Mouse (Mus musculus): ENCODE data around the gene Gal3st4. TPM values are rescaled to one million over a fixed set of nuclear protein-coding genes. Genes with fewer than 3 reads are reported as not detected.

Gene Gal3st4
- polyA plus RNA-seq, 1 experiment from 2014 or later, result 1.5 TPM

DNA sequence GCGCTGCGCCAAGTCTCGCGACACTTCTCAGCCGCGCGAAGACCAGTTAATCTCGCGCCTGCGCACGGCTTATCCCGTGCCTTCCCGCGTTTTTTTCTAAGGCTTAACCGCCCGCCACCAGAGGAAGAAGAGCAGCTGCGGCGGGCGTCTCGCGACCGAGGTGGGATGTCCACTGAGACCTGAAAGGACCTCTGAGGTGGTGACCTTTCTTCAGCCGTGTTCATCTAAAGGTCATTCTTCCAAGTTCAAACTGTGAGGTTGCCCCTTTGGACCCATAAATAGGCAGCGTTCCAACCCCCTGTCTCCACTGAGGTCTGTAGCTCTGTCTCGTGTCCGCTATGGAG lies 7.8 kb upstream of the Gal3st4 start:
- Histone ChIP-seq H3K36me3 (ENCODE audit: control insufficient read depth, insufficient read depth, low read length) (0 out of 2 replicates have a peak, but pooled peaks cover 2% of the 10 kb centered on the region), H3K27me3 (ENCODE audit: control insufficient read depth, insufficient read depth, low read depth, low read length) (0 out of 2 replicates have a peak, but pooled peaks cover 2% of the 10 kb centered on the region), H3K9ac (ENCODE audit: low read length) (0 out of 2 replicates have a peak overlapping the region, but pooled peaks have one; percentile 28), H3K27ac (ENCODE audit: low read length) (no peak overlapping the region), H3K4me3 (ENCODE audit: low read length) (peak overlapping the region; percentile 75), H3K4me2 (ENCODE audit: low read depth, low read length) (peak overlapping the region; percentile 89), H3K4me1 (replicated peaks; ENCODE audit: control insufficient read depth, insufficient read depth, low read length) (peaks cover 15% of the 10 kb centered on the region), H3K9me3 (ENCODE audit: control insufficient read depth, low read length) (peaks cover 8% of the 10 kb centered on the region)
- WGBS, result 20% methylated on average over 26 of the region's 26 CpGs
- ATAC-seq (ENCODE audit: low read depth), result no peak

DNA sequence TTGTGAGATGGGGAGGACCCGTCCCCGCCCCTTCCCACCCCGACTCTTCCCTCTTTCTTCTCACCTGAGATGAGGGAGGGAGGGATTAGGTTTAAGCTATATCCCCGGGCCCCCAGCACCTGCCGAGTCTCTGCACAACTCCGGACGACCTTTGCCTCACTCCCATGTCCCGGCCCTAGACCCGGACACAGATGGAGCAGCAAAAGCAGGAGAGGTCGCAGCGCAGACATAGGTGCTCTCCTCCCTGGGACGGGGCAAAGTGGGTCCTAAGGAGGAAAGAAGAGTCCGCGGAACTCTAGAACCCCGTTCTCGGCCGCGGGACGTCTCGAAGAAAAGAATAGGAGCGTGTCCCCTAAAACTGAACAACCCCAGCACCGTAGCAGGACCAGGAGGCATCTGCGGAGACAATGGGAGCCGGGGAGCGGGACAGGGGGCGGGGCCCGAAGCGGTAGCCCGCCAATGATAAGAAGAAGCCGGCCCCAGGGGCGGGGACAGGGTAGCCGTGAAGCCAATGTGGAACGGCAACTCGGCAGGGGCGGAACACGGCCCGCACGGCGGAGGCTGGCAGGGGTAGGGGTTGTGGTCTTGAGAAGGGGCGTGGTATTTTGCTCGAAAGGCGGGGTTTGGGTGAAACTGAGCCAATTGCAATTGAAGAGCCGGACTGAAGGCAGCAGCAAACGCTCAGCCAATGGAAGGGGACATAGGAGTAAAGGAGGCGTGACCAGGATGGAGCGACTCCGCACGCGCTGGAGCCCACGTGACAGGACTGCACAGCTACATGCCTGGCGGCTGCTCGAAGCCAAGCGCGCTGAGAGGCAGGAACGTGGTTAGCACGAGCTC lies 7.2 kb upstream of the Gal3st4 start, which contains the start of the genes Gm43720, Gpc2 and Stag3:
TSS of gene Gm43720 (minus strand) at position 374 of the 840 bp plus-strand sequence.
TSS of gene Gpc2 (minus strand) at position 421 of the 840 bp plus-strand sequence.
TSS of gene Stag3 (plus strand) at position 656 of the 840 bp plus-strand sequence.
- H3K9me3 ChIP-seq (ENCODE audit: control insufficient read depth, low read length), result peaks cover 8% of the 10 kb centered on the region
- H3K27me3 ChIP-seq (ENCODE audit: control insufficient read depth, insufficient read depth, low read depth, low read length), result 0 out of 2 replicates have a peak, but pooled peaks cover 2% of the 10 kb centered on the region
- H3K27ac ChIP-seq (ENCODE audit: low read length), result 0 out of 2 replicates have a peak within 1 kb of the TSS, but pooled peaks have one; percentile 13
- peak within 1 kb of the TSS; percentile 89 for H3K4me2 ChIP-seq (ENCODE audit: low read depth, low read length)
- peak within 1 kb of the TSS; percentile 75 for H3K4me3 ChIP-seq (ENCODE audit: low read length)
- peaks cover 19% of the 10 kb centered on the region for H3K4me1 ChIP-seq (replicated peaks; ENCODE audit: control insufficient read depth, insufficient read depth, low read length)
- under 1% methylated on average over 56 of the region's 56 CpGs for WGBS
- ATAC-seq (ENCODE audit: low read depth), result peak; percentile 99
- H3K9ac ChIP-seq (ENCODE audit: low read length), result peak within 1 kb of the TSS; percentile 75
- H3K36me3 ChIP-seq (ENCODE audit: control insufficient read depth, insufficient read depth, low read length), result 0 out of 2 replicates have a peak, but pooled peaks cover 2% of the 10 kb centered on the region

DNA sequence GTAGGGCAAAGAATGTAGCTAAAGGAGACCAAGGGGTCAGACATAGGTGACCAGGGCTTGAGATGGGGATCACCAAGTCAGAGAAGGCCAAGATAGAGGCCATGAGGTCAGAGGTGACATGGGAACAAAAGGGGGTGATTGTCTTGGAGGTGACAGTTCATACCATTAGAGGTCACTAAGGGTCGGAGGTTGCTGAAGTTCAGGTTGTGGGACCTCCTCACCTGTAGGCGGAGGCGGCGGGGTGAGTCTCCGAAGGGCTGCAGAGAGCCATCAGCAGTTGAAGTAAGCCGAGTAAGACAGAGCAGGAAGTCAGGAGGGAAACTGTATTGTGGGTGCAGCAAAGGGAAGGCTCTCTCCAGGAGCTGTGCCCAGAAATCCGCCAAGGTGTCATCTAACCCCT lies 5.4 kb upstream of the Gal3st4 start:
- WGBS, result 88% methylated on average over 7 of the region's 7 CpGs
- ATAC-seq (ENCODE audit: low read depth), result no peak
- 0 out of 2 replicates have a peak, but pooled peaks cover 2% of the 10 kb centered on the region for H3K27me3 ChIP-seq (ENCODE audit: control insufficient read depth, insufficient read depth, low read depth, low read length)
- 0 out of 2 replicates have a peak, but pooled peaks cover 2% of the 10 kb centered on the region for H3K36me3 ChIP-seq (ENCODE audit: control insufficient read depth, insufficient read depth, low read length)
- peaks cover 19% of the 10 kb centered on the region for H3K4me1 ChIP-seq (replicated peaks; ENCODE audit: control insufficient read depth, insufficient read depth, low read length)
- H3K4me2 ChIP-seq (ENCODE audit: low read depth, low read length), result no peak overlapping the region
- H3K9ac ChIP-seq (ENCODE audit: low read length), result no peak overlapping the region
- H3K27ac ChIP-seq (ENCODE audit: low read length), result no peak overlapping the region
- H3K9me3 ChIP-seq (ENCODE audit: control insufficient read depth, low read length), result peaks cover 8% of the 10 kb centered on the region
- no peak overlapping the region for H3K4me3 ChIP-seq (ENCODE audit: low read length)

DNA sequence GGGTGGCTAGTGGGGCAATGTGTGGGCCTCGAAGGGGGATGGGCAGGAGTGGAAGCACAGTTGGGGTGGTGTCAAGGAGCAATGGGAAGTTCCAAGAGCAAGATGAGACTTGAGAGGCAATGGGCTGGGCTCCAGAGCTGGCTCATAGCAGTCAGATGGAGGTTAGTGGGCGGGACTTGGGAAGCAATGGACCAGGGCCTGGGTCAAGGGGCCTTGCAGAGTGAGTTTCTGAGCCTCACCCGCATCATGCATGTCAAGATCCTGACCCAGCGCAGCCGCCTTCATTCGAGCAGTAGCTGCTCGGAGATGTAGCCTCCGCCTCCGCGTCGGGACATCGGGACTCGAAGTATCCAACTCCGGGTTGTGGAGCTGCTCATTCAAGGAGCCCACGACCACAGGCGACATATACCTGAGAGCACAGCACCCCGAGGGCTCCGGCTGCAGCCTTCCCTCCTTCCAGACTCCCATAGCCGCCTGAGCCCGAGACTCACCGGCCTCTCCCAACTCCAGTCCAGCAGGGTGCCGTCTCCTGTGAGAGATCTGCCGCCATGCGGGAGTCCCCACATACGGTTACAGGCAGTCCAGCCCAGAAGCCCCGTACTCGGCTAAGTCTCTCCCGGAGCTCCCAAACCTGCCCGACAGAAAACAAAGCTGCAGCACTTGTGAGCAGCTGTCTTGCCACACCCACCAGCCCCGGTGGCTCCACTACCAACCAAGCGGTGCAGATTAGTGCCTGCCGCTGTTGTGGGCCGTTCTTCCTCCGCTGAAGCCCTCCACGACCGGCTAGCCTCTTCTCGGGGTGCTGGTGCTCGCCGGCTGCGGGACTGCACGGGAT lies 2.8 kb upstream of the Gal3st4 start:
- H3K4me2 ChIP-seq (ENCODE audit: low read depth, low read length), result peak overlapping the region; percentile 37
- peaks cover 2% of the 10 kb centered on the region for H3K9me3 ChIP-seq (ENCODE audit: control insufficient read depth, low read length)
- 36% methylated on average over 41 of the region's 41 CpGs for whole genome bisulfite sequencing
- H3K4me3 ChIP-seq (ENCODE audit: low read length), result no peak overlapping the region
- H3K27me3 ChIP-seq (ENCODE audit: control insufficient read depth, insufficient read depth, low read depth, low read length), result no peaks in the 10 kb centered on the region
- H3K9ac ChIP-seq (ENCODE audit: low read length), result no peak overlapping the region
- H3K4me1 ChIP-seq (replicated peaks; ENCODE audit: control insufficient read depth, insufficient read depth, low read length), result peaks cover 18% of the 10 kb centered on the region
- no peak overlapping the region for H3K27ac ChIP-seq (ENCODE audit: low read length)
- ATAC-seq (ENCODE audit: low read depth), result no peak
- H3K36me3 ChIP-seq (ENCODE audit: control insufficient read depth, insufficient read depth, low read length), result 0 out of 2 replicates have a peak, but pooled peaks cover 2% of the 10 kb centered on the region

DNA sequence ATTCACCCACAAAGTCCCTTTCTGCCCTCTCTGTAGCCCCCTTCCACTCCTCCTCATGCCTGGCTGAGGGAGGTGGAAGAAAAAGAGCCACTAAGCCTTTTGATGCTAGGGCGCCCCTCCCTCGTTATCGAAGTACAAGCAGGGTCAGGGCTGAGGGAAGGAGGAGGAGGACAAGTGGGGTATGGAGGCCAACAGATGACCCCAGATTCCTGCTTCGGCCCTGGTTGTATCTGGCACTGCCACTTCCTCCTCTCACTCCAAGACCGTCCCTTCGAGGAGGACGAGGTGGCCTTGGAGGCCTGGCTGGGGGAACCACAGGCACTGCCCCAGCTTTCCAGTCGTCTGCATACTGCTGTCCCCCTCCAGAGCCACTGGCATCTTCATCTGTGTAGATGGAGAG lies 1.5 kb upstream of the Gal3st4 start:
- no peak for ATAC-seq (ENCODE audit: low read depth)
- Histone ChIP-seq H3K9ac (ENCODE audit: low read length) (no peak overlapping the region), H3K36me3 (ENCODE audit: control insufficient read depth, insufficient read depth, low read length) (0 out of 2 replicates have a peak, but pooled peaks cover 2% of the 10 kb centered on the region), H3K27me3 (ENCODE audit: control insufficient read depth, insufficient read depth, low read depth, low read length) (no peaks in the 10 kb centered on the region), H3K9me3 (ENCODE audit: control insufficient read depth, low read length) (no peaks in the 10 kb centered on the region), H3K4me1 (replicated peaks; ENCODE audit: control insufficient read depth, insufficient read depth, low read length) (peaks cover 12% of the 10 kb centered on the region), H3K27ac (ENCODE audit: low read length) (no peak overlapping the region), H3K4me2 (ENCODE audit: low read depth, low read length) (no peak overlapping the region), H3K4me3 (ENCODE audit: low read length) (no peak overlapping the region)
- 74% methylated on average over 8 of the region's 8 CpGs for WGBS

DNA sequence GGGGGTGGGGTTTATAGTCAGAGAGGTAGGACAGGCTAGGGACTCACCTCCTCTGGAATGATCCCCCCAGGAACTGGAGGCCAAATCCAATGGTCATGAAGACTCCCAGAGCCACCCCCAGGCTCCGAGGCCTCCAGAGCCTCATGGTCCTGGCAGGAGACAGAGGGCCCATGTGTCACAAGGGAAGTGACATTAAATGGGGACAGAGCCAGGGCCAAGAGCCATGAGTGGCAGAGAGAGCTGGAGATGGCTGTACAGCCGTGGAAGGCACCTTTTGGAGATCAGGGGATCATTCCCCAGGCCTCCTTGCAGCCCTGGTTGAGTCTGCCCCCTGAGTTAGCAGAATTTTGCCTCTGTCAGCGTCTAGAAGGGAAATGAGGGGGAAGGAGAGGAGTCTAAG lies 1.4 kb downstream of the Gal3st4 start:
- H3K4me3 ChIP-seq (ENCODE audit: low read length), result no peak overlapping the region
- H3K4me1 ChIP-seq (replicated peaks; ENCODE audit: control insufficient read depth, insufficient read depth, low read length), result 0 out of 2 replicates have a peak, but pooled peaks cover 5% of the 10 kb centered on the region
- H3K27me3 ChIP-seq (ENCODE audit: control insufficient read depth, insufficient read depth, low read depth, low read length), result no peaks in the 10 kb centered on the region
- H3K9ac ChIP-seq (ENCODE audit: low read length), result no peak overlapping the region
- ATAC-seq (ENCODE audit: low read depth), result no peak
- WGBS, result 42% methylated on average over 3 of the region's 3 CpGs
- H3K9me3 ChIP-seq (ENCODE audit: control insufficient read depth, low read length), result no peaks in the 10 kb centered on the region
- H3K27ac ChIP-seq (ENCODE audit: low read length), result no peak overlapping the region
- no peak overlapping the region for H3K4me2 ChIP-seq (ENCODE audit: low read depth, low read length)
- no peaks in the 10 kb centered on the region; the same call in 1 of the 2 replicates for H3K36me3 ChIP-seq (ENCODE audit: control insufficient read depth, insufficient read depth, low read length)

DNA sequence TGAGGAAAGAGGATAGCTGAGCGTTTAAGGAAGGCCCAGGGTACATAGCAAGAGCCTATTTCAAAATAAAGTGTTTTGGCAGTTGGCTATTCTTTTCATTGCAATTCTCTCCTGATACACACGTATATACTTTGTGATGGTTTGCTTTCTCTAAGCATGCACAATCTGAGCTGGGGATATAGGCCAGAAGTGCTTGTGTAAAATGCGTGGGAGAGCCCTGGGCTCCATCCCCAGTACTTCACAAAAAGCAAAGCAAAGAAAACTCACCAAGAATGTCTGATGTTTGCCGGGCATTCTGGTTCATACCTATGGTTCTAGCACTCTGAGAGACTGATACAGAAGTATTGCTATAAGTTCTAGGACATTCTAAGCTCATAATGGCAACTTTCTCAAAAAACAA lies 3.7 kb downstream of the Gal3st4 start:
- H3K36me3 ChIP-seq (ENCODE audit: control insufficient read depth, insufficient read depth, low read length), result peaks cover 4% of the 10 kb centered on the region; the same call in 1 of the 2 replicates
- H3K4me2 ChIP-seq (ENCODE audit: low read depth, low read length), result no peak overlapping the region
- no peak overlapping the region for H3K4me3 ChIP-seq (ENCODE audit: low read length)
- no peak overlapping the region for H3K9ac ChIP-seq (ENCODE audit: low read length)
- ATAC-seq (ENCODE audit: low read depth), result no peak
- H3K27ac ChIP-seq (ENCODE audit: low read length), result no peak overlapping the region
- H3K9me3 ChIP-seq (ENCODE audit: control insufficient read depth, low read length), result no peaks in the 10 kb centered on the region
- no peaks in the 10 kb centered on the region for H3K27me3 ChIP-seq (ENCODE audit: control insufficient read depth, insufficient read depth, low read depth, low read length)
- H3K4me1 ChIP-seq (replicated peaks; ENCODE audit: control insufficient read depth, insufficient read depth, low read length), result peaks cover 6% of the 10 kb centered on the region; the same call in 1 of the 2 replicates
- 68% methylated on average over 4 of the region's 4 CpGs for WGBS

DNA sequence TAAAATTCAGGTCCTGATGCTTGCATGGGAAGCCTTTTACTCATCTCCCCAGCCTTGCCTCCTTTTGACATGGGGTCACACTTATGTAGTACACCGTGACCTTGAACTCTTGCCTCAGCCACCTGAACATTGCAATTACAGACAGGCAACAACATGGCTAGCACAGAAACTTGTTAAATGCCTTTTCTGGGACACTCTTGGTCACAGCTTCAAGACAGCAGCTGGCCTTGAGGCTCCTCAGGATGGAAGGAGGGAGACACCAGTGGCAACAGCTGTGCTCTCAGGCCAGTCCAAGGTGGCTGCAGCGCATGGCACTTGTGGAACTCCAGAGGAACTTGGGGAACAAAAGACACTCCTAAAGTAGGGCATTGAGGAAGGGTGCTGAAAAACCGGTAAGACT lies 5.5 kb downstream of the Gal3st4 start:
- no peak overlapping the region for H3K4me2 ChIP-seq (ENCODE audit: low read depth, low read length)
- peaks cover 18% of the 10 kb centered on the region for H3K4me1 ChIP-seq (replicated peaks; ENCODE audit: control insufficient read depth, insufficient read depth, low read length)
- H3K9me3 ChIP-seq (ENCODE audit: control insufficient read depth, low read length), result no peaks in the 10 kb centered on the region
- H3K4me3 ChIP-seq (ENCODE audit: low read length), result no peak overlapping the region
- WGBS, result 79% methylated on average over 3 of the region's 3 CpGs
- no peak overlapping the region for H3K27ac ChIP-seq (ENCODE audit: low read length)
- H3K36me3 ChIP-seq (ENCODE audit: control insufficient read depth, insufficient read depth, low read length), result peaks cover 4% of the 10 kb centered on the region; the same call in 1 of the 2 replicates
- no peak for ATAC-seq (ENCODE audit: low read depth)
- H3K9ac ChIP-seq (ENCODE audit: low read length), result no peak overlapping the region
- no peaks in the 10 kb centered on the region for H3K27me3 ChIP-seq (ENCODE audit: control insufficient read depth, insufficient read depth, low read depth, low read length)
